Mouse (Mus musculus) lung, postnatal 25 days (tissue): Measurements from ENCODE around the gene Igsf3.

Experiments used
- DNase-seq: peaks from one replicate; pipeline ENCODE4 v3.0.0; 2022; ENCODE audit warnings: low spot score

Gene Igsf3

DNA sequence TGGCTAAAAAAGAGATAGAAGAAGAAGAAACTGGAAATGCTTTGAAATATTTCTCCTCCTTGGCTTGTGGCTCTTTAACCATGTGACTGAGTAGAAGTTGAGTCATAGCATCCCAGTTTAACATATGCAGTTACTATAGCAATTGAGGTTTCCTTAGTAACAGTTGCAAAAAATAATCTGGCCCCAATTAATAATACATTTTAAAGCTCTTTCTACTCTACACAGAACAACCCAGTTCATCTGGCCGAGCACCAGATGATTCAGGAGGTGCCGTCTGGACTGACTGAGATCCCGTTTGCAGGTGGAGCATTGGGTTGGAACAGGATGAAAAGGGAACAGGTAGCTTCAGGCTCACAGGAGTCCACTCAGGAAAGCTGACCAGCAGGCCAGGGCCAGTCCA is 71.9 kb downstream of the Igsf3 start:
- DNase-seq: no peak

- no peak for DNase-seq
Measured at GRCm38 (mm10) chr3:101450811-101451428, 74.0 kb downstream of the Igsf3 start.

GRCm38 (mm10) chr3:101460618-101461017 is 83.7 kb downstream of the Igsf3 start:
- DNase-seq: no peak

- no peak for DNase-seq
Measured at GRCm38 (mm10) chr3:101461046-101461445, 84.2 kb downstream of the Igsf3 start.

DNA sequence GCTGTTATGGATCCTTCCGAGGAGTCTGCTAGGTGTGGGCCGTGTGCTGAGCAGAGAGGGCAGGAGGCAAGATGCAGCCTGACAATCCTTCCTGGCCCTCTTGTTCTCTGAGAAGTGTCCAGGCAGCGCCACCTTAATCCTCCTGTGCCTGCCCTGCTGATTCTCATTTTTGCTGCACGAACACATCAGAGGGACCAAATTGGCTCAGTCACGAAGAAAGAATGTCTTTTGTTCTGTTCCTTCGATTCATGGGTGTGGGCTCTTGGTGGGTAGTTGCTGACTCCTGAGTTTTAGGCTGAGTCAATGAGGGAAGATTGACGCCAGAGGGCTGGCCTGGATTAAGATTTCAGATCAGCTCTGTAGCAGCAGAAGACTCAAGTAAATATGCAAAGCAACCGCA is 84.9 kb downstream of the Igsf3 start:
- no peak for DNase-seq

DNA sequence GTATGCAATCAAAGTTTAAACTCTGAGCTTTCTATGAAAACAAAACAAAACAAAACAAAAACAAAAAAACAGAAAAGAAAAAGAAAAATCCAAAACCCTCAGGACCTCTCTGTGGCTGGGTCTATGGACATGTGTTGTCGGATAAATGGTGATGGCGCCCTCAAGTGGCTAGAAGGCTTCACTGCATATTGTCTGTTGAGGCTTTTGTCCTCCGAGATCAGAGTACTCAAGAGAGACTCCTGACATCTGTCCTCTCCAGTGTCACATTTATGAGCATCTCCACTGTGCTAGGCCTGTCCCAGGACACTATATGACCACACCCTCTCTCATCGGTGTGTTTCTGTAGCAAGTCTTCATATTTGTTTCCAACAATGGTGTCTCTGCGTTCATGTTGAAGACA is 85.4 kb downstream of the Igsf3 start:
- DNase-seq: peak; percentile 69

DNA sequence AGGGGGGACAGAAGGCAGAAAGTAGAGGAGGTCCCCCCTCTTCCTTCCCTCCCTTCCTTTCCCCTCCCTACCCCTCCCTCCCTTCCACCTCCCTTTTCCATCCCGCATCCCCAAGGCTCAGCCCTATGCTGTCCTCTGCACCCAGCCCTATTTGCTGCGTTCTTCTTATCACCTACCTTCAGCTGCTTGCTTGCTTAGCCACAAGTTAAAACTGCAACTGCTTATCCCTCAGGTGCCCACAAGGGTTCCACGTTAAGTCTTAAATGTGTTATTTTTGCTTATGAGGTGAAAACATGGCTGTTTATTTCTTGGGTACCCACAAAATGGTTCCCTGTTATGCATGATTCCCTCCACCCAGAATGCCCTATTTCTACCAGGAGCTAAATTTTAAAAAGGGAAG is 86.6 kb downstream of the Igsf3 start:
- no peak for DNase-seq

- no peak for DNase-seq
Measured at GRCm38 (mm10) chr3:101469675-101470074, 92.8 kb downstream of the Igsf3 start.

DNA sequence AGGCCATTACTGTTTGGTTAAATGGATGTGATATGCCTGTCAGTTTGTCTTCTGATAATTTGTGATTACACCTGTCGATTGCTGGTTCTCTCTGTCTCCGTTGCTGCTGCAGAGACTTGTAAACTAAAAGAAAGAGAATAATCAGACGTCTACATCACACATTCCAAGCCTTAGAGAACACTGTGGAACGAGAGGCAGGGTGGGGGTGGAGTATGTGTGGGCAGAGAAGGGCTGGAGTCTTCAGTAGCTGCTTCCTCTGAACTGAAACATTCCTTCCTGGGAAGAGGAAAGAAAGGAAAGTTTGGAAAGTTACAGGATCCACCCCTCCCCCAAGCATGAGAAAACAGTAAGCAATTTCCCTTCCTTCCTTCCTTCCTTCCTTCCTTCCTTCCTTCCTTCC is 95.0 kb downstream of the Igsf3 start:
- DNase-seq: no peak

GRCm38 (mm10) chr3:101481951-101482350 is 105.1 kb downstream of the Igsf3 start:
- DNase-seq: peak; percentile 43

DNA sequence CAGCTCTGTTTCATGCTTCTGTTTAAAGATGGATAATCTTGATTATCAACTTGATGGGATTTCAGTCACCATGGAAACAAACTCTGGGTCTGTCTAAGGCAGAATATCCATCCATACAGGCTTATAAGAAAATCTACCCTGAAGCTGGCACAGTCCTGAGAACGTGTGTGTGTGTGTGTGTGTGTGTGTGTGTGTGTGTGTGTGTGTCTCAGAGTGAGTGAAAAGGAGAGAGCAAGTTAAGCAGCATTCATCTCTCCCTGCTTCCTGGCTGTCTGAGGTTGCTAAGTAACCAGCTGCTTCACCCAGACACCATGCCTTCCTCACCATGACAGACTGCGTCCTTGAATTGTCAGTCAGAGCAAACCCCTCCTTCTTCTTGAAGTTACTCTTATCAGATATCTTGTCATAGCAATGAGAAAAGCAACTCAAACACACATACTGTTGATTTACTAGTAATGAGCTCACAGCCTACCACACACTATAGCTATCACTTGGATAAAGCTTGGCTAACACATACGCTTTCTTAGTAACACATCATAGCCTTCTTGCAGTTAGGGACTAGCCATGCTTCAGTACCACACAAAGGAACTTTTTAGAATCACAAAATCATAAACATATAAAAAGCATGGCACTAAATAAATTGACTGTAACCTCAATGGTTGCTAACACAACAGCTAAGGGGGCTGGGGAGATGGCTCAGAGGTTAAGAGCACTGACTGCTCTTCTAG is 106.5 kb downstream of the Igsf3 start:
- no peak for DNase-seq

GRCm38 (mm10) chr3:101486054-101486765 is 109.3 kb downstream of the Igsf3 start:
- no peak for DNase-seq

- DNase-seq: no peak
Measured at GRCm38 (mm10) chr3:101487436-101487835, 110.6 kb downstream of the Igsf3 start.

- no peak for DNase-seq
Measured at GRCm38 (mm10) chr3:101488204-101488603, 111.3 kb downstream of the Igsf3 start.

DNA sequence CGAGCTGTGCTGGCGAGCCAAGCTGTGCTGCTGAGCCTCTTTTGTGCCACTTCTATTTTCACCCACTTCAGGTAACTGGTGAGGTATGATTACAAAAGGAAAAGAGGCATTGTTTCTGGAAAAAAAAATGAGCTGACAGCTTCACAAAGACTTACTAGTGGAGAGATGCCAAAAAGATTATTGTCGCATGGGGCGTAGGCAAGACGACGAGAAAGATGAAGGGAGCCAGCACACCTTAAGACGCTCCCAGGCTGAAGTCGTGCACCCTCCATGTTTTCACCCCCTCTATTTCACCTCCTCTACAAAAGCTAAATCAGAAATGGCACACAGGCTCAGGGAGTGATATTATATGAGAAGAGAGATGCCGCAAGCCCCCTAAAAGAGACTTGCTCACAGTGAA is 113.6 kb downstream of the Igsf3 start:
- no peak for DNase-seq

GRCm38 (mm10) chr3:101492908-101493307 is 116.0 kb downstream of the Igsf3 start:
- no peak for DNase-seq

- DNase-seq: peak; percentile 91
Measured at GRCm38 (mm10) chr3:101493937-101494459, 117.1 kb downstream of the Igsf3 start.

DNA sequence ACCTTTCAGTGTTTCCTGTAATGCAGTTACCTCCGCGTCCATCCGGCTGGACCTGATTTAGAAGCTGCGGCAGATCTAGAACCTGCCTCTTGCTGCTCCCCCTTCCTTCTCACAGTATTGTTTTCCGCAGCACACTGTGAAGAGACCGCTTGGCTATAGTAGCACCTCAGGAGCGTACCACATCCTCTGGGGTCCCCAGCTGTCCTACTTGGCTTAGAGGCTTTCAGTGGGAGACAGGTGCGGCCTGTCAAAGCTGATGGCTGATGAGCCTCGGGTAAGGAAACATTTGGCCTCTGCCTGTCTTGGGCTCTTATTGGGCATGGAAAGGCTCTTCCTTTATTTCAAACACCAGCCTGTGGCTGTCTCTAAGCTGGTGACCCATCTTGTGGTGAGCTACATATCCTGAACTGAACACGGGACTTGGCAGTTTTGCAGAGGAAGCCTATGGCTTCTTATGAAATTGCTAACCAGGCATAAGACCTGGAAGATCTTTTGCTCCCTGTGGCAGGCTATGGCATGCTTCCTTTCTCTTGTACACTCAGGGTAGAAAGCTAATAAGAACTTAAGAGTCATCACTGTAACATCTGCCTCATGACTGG is 120.6 kb downstream of the Igsf3 start:
- DNase-seq: no peak

DNA sequence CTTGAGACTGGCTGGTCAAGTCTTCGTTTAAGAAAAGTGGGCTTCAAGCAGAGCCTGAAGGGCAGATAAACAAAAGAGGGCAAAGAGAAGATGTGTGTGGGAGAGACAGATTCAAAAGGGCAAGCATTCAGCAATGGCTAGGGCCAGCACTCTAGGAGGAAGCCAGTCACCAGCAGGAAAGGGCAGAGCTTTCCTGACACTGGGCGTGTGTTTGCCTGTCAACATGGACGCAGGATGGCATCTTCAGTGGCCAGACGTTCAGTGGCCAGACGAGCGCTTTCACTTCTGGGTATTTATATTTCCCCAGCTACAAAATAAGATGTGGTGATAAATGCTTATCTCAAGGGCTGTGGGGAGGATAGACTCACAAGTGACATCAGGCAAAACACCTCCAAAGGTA is 123.0 kb downstream of the Igsf3 start:
- DNase-seq: no peak

GRCm38 (mm10) chr3:101500393-101501051 is 123.6 kb downstream of the Igsf3 start:
- peak; percentile 82 for DNase-seq

GRCm38 (mm10) chr3:101501611-101502010 is 124.7 kb downstream of the Igsf3 start:
- no peak for DNase-seq
